Mouse (Mus musculus): ENCODE results near the gene Peak1.

DNA sequence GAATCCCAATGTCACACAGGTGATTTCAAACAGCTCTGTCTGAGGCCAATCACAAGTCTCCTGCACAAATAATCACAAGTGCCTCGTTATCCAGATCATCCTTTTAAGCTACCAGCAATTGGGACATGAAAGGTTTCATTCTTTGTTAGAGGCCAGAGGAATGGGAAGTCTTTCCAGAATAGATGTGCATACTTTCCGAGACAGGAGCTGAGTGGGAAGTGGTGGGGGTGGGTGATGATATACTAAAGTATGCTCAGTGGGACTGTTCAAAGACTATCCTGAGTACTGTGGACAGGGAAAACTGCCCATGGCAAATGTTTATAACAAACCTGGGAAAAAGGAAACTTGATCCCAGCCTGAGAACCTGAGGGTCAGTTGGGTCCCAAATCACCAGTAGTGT, 258.4 kb downstream of the Peak1 start:
- no peak for TF ChIP-seq CTCF (IDR thresholded peaks at IDR 0.05; ENCODE audit: extremely low read depth, insufficient read depth, low read length)
- TF ChIP-seq POLR2A (IDR thresholded peaks at IDR 0.05; ENCODE audit: extremely low read depth, insufficient read depth, low read length): no peak
